Mouse (Mus musculus): ENCODE results near the gene Gm49510.

Gm49510 gene

GRCm38 (mm10) chr15:78940325-78940724 is 40.9 kb downstream of the Gm49510 start:
- DNase-seq (ENCODE audit: low spot score in 2 of 2), result no peak

DNA sequence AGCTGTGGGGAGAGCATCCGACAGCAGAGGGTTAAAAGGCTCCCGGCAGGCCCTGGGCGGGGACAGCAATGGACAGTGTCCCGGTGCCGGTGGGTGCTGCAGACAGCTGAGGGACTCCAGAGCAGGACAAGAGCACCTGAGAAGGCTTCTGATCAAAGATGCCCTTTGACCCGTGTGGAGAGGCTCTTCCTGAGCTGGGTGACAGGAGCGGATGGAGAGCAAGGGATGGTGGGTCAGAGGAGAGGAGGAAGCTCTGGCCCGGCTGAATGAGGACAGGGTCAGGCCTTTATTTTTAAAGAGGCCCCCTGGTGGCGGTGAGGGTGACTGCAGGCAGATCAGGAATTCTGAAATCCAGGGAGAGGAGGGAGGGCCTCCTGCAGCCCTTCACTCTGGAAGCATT is 43.2 kb downstream of the Gm49510 start:
- peak in 1 of 2 experiments; percentile 52 for DNase-seq (ENCODE audit: low spot score in 2 of 2)

- DNase-seq (ENCODE audit: low spot score in 2 of 2), result no peak
Observed at GRCm38 (mm10) chr15:78946232-78946631, 46.8 kb downstream of the Gm49510 start.

DNA sequence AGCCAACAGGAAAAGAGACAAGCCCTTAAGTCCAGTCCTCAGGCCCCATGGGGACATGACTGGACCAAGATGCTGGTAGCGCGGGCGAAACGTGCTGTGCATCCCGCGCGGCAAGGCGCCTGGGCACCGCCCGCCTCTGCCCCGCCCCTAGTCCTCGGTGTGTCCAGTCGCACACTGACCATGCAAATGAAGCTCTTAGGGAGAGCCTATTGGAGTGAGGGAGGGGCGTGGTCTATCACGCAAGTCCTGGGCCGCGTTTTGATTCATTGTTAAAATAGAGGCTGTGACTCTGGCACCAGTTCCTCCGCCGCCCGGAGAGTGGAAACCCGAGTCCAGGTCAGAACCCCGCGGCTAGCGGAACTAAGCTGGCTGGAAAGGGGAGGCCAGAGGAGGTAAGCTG is 48.2 kb downstream of the Gm49510 start, which contains the start of gene Triobp:
TSS of gene Triobp (plus strand) at position 68 of the 400 bp plus-strand sequence.
- peak; percentile 72 to 77 for DNase-seq (ENCODE audit: low spot score in 2 of 2)

DNA sequence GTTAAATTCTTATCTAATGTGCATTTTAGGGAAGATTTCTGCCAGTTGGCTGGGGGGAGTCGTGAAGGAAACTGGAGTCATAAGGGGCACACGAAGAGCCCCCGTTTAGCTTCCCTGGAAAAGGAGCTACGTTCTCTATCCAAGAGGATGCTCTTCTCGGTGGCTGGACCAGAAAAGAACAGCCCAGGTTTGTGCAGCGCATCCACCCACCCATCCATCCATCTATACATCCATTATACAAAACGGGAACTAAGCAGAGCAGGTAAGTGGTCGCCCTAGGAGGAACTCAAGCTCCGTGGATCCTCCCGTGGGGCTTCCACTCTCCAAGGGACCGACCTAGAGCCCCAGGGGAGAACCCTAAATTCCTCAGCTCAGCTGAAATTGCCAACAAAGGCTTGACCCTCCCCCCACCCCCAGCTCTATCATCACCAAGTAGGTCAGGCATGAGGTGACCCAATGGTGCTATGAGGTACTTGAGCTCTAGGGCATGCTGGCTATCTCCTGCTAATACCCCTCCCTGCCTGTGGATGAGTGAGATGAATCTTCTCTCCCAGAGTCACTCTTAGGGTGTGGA is 48.8 kb downstream of the Gm49510 start:
- DNase-seq (ENCODE audit: low spot score in 2 of 2), result no peak

GRCm38 (mm10) chr15:78948883-78949282 is 49.4 kb downstream of the Gm49510 start:
- no peak for DNase-seq (ENCODE audit: low spot score in 2 of 2)

GRCm38 (mm10) chr15:78955663-78956062 is 56.2 kb downstream of the Gm49510 start:
- DNase-seq (ENCODE audit: low spot score in 2 of 2), result no peak

DNA sequence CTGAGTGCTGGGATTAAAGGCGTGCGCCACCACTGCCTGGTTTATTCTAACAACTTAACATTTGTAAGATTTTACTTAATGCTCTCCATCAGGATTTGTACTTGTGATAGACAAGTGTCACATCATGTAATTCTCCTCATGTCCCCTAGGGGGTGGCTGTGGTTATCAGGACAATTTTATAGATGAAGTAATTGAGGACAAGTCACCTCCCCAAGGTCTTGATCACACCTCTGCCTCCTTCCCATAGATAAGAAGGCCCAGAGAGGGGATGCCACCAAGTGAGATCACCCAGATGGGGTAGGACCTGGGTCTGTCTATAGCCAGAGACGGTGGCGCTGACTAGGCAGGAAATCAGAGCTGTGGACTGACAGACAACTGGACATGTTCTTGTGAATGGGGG is 56.9 kb downstream of the Gm49510 start:
- DNase-seq (ENCODE audit: low spot score in 2 of 2), result no peak

DNA sequence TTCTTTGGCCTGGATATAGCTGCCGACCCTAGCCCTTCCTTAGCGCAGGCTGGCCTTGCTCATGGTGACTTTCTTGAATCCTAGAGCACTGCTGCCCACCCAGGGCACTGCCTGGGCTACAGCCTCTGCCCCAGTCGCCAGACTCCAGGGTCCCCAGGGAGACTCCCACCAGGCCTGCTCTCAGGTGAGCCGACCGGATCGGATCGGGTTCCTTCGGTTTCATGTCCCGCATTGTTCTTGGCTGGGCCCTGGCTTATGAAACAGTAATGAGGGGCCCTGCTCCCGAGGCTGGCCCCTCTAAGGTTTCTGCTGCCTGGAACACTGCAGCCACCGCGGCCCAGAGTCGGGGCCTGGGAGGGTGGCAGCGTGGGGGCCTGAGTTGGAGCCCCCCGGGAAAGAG is 57.6 kb downstream of the Gm49510 start:
- DNase-seq (ENCODE audit: low spot score in 2 of 2), result no peak

- DNase-seq (ENCODE audit: low spot score in 2 of 2), result no peak
Observed at GRCm38 (mm10) chr15:78959537-78959936, 60.1 kb downstream of the Gm49510 start.

DNA sequence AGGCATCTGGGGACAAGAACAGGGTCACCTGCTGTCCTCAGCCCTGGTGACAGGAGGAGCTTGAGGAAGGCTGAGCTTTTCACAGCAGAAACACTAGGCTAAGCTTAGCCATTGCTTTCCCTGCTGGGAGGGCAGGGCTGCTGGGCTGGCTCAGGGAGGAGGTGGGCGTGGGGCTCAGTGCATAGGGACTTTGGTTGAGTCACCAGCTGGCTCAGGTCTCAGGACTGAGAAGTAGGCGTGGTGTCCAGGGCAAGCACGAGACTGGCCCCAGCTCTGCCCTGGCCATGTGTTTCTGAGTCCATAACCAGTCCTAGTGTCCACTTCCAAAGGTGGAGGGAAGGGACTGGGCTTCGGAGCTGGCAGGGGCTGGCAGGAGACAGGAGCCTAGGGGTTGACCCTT is 60.6 kb downstream of the Gm49510 start:
- no peak for DNase-seq (ENCODE audit: low spot score in 2 of 2)

GRCm38 (mm10) chr15:78962885-78963284 is 63.4 kb downstream of the Gm49510 start:
- peak in 1 of 2 experiments; percentile 21 for DNase-seq (ENCODE audit: low spot score in 2 of 2)

All from spleen, postnatal 36 days (tissue).